Mouse (Mus musculus) hindbrain, embryonic 16.5 days (tissue): ENCODE measurements around the gene Gabrg3. TPM values are rescaled to one million over a fixed set of nuclear protein-coding genes. Genes with fewer than 3 reads are reported as not detected.

ENCODE experiments used
- ATAC-seq: fragments of 200-750 bp; cut with Nextera tagmentation; 2 replicates; pipeline ENCODE4 v1.8.0; 2017; ENCODE audit warnings: moderate TSS enrichment, moderate library complexity
- H3K27ac ChIP-seq: fragments of 300-500 bp; sonication (generic); 2 replicates; pipeline ENCODE4 v1.5.1; 2014; ENCODE audit warnings: low read depth, mild to moderate bottlenecking, control low read depth, low read length, moderate library complexity
- H3K27me3 ChIP-seq: fragments of 300-500 bp; sonication (generic); replicated peaks from 2 replicates; pipeline ENCODE4 v1.6.1; 2014; ENCODE audit warnings: low read length; ENCODE audit not compliant: control insufficient read depth, insufficient read depth
- H3K36me3 ChIP-seq: fragments of 300-500 bp; sonication (generic); 2 replicates; pipeline ENCODE4 v1.6.1; 2014; ENCODE audit warnings: mild to moderate bottlenecking, low read length, moderate library complexity, mixed read lengths; ENCODE audit not compliant: control insufficient read depth, insufficient read depth
- H3K4me1 ChIP-seq: fragments of 300-500 bp; sonication (generic); 2 replicates; pipeline ENCODE4 v1.6.1; 2014; ENCODE audit warnings: low read depth, low read length; ENCODE audit not compliant: control insufficient read depth, insufficient read depth
- H3K4me2 ChIP-seq: fragments of 300-500 bp; sonication (generic); 2 replicates; pipeline ENCODE4 v1.6.1; 2014; ENCODE audit warnings: mild to moderate bottlenecking, low read length, control low read depth, moderate library complexity
- H3K4me3 ChIP-seq: fragments of 300-500 bp; sonication (generic); 2 replicates; pipeline ENCODE4 v1.5.1; 2014; ENCODE audit warnings: mild to moderate bottlenecking, low read length, control low read depth, moderate library complexity
- H3K9ac ChIP-seq: fragments of 300-500 bp; sonication (generic); 2 replicates; pipeline ENCODE4 v1.6.1; 2014; ENCODE audit warnings: low read depth, mild to moderate bottlenecking, control low read depth, low read length, moderate library complexity
- H3K9me3 ChIP-seq: fragments of 300-500 bp; sonication (generic); 2 replicates; pipeline ENCODE4 v1.6.1; 2014; ENCODE audit warnings: mild to moderate bottlenecking, low read length, moderate library complexity; ENCODE audit not compliant: control insufficient read depth
- WGBS: fragments of 180-500 bp; shearing (Covaris S2); extraction: QIAGEN DNeasy Blood & Tissue Kit; methylation state at CpG from one replicate; pipeline ENCODE4 v1.1.7; 2014; 5-methylcytosine and 5-hydroxymethylcytosine counted together
- polyA plus RNA-seq: library from polyadenylated mRNA; unstranded; fragments of >200 nt; fragmentation: Nextera tagmentation; extraction: Ambion mirVana; gene quantifications from 2 replicates; pipeline ENCODE4 v1.2.1, GENCODE M21; 2015

The Gabrg3 gene
- 8.8 and 10.3 TPM in 2 replicates for polyA plus RNA-seq

DNA sequence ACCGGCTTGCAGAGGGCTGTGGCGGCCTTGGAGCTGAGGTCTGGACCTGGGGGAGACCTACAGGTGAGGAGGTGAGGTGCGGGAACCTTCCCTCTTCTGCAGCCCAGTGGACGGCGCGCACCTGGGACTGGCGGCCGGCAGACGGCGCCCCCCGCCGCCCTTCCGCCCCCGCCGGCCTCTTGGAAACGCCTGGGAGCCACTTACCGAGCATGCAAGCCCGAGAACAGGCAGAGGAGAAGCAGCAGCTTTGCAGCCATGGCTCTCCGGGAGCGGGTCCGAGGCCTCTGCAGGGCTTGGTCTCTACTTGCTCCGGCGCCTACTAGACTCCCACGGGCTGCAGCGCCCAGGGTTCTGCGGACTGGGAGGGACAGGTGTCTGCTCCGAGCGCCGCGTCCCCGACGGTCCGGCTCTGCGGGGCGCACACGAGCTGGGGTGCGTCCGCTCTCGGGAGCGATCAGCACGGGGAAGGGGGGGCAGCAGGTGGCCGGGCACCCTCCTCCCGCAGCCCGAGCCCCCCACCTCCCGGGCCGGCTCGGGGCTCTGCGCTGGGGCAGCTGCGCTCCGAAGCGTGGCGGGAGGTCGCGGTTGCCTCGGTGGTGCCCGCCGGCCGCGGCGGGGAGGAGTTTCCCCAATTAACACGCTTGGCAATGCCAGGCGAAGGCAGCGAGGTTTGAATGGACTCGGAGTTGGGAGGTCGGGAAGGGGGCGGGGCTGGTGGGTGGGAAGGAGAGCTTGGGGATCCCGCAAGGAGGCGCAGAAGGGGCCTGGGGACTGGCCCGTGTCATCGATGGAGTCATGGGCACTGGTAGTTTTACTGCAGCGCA lies at the start of gene Gabrg3:
Gene Gabrg3, minus strand, starts transcription at position 672 of the 824 bp plus-strand sequence.
- Histone ChIP-seq H3K36me3 (no peaks in the 10 kb centered on the region), H3K4me1 (no peaks in the 10 kb centered on the region), H3K9me3 (no peaks in the 10 kb centered on the region), H3K27me3 (no peaks in the 10 kb centered on the region; the same call in 1 of the 2 replicates), H3K4me3 (peak within 1 kb of the TSS; percentile 71), H3K4me2 (peak within 1 kb of the TSS; percentile 83), H3K27ac (peak within 1 kb of the TSS; percentile 61), H3K9ac (peak within 1 kb of the TSS; percentile 80)
- peak; percentile 90 for ATAC-seq
- under 1% methylated on average over 50 of the region's 71 CpGs for WGBS

DNA sequence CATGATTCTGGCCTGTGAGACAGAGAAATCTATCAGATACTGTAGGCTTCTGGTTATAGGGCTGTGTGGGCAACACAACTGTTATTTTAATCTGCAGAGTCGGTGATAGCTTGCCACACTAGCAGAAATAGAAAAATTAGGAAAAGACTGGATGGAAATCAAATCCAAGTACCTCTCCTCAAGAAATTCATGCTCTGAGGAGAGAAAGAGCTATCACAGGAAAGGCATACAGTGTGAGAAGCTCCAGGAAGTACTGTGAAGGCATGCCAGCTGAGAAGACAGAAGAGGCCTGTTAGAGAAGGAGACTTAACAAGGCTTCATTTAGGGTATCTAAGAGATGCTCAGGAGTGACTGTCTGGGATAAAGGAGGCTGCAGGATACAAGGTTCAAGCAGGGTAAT lies 35.7 kb upstream of the Gabrg3 start:
- ATAC-seq: no peak
- H3K9me3 ChIP-seq: no peaks in the 10 kb centered on the region
- H3K36me3 ChIP-seq: no peaks in the 10 kb centered on the region
- no peak overlapping the region for H3K4me3 ChIP-seq
- no peak overlapping the region for H3K9ac ChIP-seq
- no peaks in the 10 kb centered on the region for H3K4me1 ChIP-seq
- 86% methylated on average over 1 of the region's 1 CpGs for WGBS
- no peak overlapping the region for H3K4me2 ChIP-seq
- no peaks in the 10 kb centered on the region for H3K27me3 ChIP-seq
- H3K27ac ChIP-seq: no peak overlapping the region

DNA sequence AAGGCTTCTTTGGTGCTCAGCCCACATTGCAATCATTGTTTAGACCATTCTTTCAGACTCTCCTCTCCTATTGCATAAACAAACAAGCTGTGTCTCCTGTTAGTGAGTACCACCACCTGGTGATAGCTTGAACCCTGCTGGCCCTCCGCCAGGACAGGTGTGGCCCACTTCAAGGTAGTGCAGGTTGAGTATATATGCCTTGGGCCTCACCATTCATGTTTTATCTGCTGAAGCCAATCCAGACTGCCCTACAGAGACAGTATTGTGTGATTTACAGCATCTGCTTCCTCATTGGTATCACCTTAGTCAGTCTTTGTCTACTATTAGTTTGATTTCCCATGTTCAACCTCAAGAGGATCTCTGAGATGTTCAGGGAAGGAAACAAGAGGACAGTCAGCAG lies 34.1 kb upstream of the Gabrg3 start:
- Histone ChIP-seq H3K9ac (no peak overlapping the region), H3K27ac (no peak overlapping the region), H3K4me3 (no peak overlapping the region), H3K27me3 (no peaks in the 10 kb centered on the region), H3K9me3 (no peaks in the 10 kb centered on the region), H3K4me1 (no peaks in the 10 kb centered on the region), H3K36me3 (no peaks in the 10 kb centered on the region), H3K4me2 (no peak overlapping the region)
- ATAC-seq: no peak
- WGBS: 85% methylated on average over 1 of the region's 1 CpGs

DNA sequence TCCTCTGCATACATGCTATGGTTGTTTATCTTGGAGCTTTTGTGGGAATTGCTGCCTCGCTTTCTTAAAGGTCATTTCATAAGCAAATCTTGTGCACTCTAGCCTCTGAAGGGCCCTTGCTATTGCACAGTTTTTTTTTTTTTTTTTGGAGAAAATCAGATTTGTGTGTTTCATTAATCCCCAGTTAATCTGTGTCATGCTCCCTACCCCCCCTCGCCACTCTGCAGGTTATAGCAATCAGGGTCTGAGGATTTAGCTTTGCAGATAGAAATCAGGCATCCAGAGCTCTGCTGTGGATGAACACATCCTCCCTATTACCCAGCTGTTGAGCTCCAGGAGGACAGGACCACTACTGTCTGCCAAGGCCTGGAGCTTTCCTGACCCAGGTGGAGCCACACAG lies 32.4 kb upstream of the Gabrg3 start, which contains the start of gene Gabrb3:
Gene Gabrb3, plus strand, starts transcription at position 301 of the 400 bp plus-strand sequence.
- Histone ChIP-seq H3K27me3 (no peaks in the 10 kb centered on the region), H3K4me3 (no peak within 1 kb of the TSS), H3K27ac (no peak within 1 kb of the TSS), H3K9ac (no peak within 1 kb of the TSS), H3K36me3 (no peaks in the 10 kb centered on the region), H3K4me2 (no peak within 1 kb of the TSS), H3K4me1 (no peaks in the 10 kb centered on the region), H3K9me3 (no peaks in the 10 kb centered on the region)
- 81% methylated on average over 2 of the region's 2 CpGs for WGBS
- no peak for ATAC-seq

DNA sequence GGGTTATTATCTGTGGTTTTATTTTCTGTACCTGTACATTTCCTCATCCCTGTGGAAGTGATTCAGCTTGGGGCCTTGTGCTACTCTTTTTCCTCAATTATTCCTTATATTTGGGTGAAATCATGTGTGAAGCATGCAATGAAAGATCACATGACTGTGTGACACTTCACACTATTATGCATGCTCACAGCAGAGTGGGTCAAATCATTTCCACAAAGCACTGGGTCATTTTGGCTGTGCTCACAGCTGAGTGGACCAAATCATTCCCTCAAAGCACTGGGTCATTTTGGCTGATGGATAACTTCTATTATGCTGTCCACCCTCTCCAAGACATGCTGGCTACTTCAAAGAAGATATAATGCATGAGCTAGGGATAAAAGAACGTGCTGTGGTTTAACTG lies 25.9 kb upstream of the Gabrg3 start:
- no peaks in the 10 kb centered on the region for H3K9me3 ChIP-seq
- H3K4me3 ChIP-seq: no peak overlapping the region
- H3K9ac ChIP-seq: no peak overlapping the region
- no peak overlapping the region for H3K4me2 ChIP-seq
- no peak overlapping the region for H3K27ac ChIP-seq
- H3K27me3 ChIP-seq: no peaks in the 10 kb centered on the region
- no peak for ATAC-seq
- H3K36me3 ChIP-seq: no peaks in the 10 kb centered on the region
- H3K4me1 ChIP-seq: no peaks in the 10 kb centered on the region
- 23% methylated on average over 1 of the region's 1 CpGs for WGBS

DNA sequence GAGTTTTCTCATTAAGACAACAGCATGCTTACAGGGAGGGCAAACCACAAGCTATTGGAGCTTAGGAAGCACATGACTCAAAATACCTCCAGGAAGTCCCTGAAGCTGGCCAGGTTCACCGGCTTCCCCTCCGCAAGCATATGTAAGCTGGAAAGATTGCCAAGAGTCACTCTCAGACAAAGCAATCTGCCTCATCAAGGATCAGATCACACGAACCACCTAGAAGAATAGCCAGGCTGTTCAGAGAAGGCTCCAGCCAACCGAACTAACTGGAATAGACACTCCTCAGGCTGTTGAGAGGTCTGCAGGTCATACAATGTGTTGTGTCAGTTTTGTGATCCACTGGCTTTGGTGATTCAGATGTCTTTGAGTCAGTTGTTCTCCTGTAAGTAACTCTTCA lies 24.2 kb upstream of the Gabrg3 start:
- Histone ChIP-seq H3K9ac (no peak overlapping the region), H3K4me2 (no peak overlapping the region), H3K27me3 (no peaks in the 10 kb centered on the region), H3K4me3 (no peak overlapping the region), H3K9me3 (no peaks in the 10 kb centered on the region), H3K4me1 (no peaks in the 10 kb centered on the region), H3K36me3 (no peaks in the 10 kb centered on the region), H3K27ac (no peak overlapping the region)
- WGBS: 73% methylated on average over 4 of the region's 4 CpGs
- no peak for ATAC-seq

DNA sequence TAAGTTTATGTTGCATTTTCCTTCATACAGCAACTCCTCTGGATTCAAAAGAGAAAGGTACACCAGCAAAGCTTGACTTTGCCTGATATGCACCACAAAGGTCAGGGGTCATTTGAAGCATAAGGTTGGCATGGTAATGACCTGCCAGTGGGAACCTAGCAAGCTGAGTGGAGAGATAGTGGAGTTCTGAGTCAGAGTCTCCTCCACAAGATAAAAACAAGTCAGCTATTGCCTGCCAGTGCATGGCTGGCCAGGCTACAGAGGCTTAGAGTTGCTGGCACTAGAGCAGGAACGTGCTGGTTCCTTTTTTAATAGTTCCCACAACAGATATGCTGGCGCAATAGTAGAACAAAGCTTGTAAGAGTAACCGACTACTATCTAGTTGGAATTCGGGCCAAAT lies 6.6 kb upstream of the Gabrg3 start:
- Histone ChIP-seq H3K4me2 (no peak overlapping the region), H3K9ac (no peak overlapping the region), H3K36me3 (no peaks in the 10 kb centered on the region), H3K4me3 (no peak overlapping the region), H3K27me3 (no peaks in the 10 kb centered on the region), H3K9me3 (no peaks in the 10 kb centered on the region), H3K27ac (no peak overlapping the region), H3K4me1 (no peaks in the 10 kb centered on the region)
- ATAC-seq: no peak
- WGBS: 90% methylated on average over 4 of the region's 4 CpGs

DNA sequence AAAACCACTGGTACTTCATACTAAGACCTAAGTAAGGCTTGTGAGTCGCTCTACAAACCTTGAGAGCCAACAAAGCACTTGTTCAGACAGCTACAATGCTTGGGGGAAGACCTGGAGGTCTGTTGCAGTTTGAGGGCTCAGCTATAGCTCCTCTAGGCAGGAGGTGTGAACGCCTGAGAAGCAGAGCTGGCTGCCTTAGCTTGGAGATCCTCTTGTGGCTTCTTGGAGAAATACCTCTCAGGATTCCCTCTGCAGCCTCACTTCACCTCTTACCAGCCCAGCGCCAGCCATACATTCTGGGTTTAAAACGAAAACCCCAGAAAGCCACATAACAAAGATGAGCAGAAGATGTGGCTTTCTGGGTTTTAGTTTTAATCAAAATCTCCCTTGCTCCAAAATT lies 3.1 kb upstream of the Gabrg3 start:
- Histone ChIP-seq H3K4me1 (no peaks in the 10 kb centered on the region), H3K36me3 (no peaks in the 10 kb centered on the region), H3K9me3 (no peaks in the 10 kb centered on the region), H3K4me2 (no peak overlapping the region), H3K27ac (no peak overlapping the region), H3K9ac (no peak overlapping the region), H3K27me3 (no peaks in the 10 kb centered on the region; the same call in 1 of the 2 replicates), H3K4me3 (no peak overlapping the region)
- 57% methylated on average over 4 of the region's 4 CpGs for WGBS
- no peak for ATAC-seq

DNA sequence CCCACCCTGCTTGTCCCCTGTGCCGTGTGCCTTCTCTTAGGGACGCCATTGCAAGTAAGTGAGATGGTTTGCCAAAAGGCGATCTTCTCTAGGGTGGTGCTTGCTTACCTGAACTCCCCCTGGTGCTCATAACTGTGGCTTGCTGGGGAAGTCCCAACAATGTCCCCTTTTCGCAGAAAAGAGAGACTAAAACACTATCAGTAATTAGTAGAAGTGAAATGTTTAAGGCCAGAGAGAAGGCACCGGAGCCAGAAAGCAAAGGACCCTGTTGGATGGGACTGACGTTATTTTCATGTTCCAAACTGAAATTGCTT lies 310 bp upstream of the Gabrg3 start:
- Histone ChIP-seq H3K27ac (no peak overlapping the region), H3K4me1 (no peaks in the 10 kb centered on the region), H3K36me3 (no peaks in the 10 kb centered on the region), H3K27me3 (no peaks in the 10 kb centered on the region; the same call in 1 of the 2 replicates), H3K9ac (peak overlapping the region; percentile 80), H3K4me2 (peak overlapping the region; percentile 83), H3K4me3 (peak overlapping the region; percentile 71), H3K9me3 (no peaks in the 10 kb centered on the region)
- 17% methylated on average over 6 of the region's 6 CpGs for WGBS
- ATAC-seq: no peak
